Comparison of ENCODE assay signal across 22 mouse cellular contexts in genomic region chr5:34254309-34254708, GRCm38 (mm10). TPM values are rescaled to one million over a fixed set of nuclear protein-coding genes. Genes with fewer than 3 reads are reported as not detected.
DNase-seq lines count a peak whose midpoint lies in the region; ATAC-seq lines count a peak whose summit lies in the region.
"Had no signal": no experiment of that assay in that cellular context is flagged by ENCODE, and none has a peak within 500 bp of the region (broad histone marks: within the 10 kb centered on the region; RNA-seq: fewer than 3 reads in every experiment).

No protein-coding gene starts in this region.

- peak; percentile 34; the same call in 1 of the 2 replicates for ATAC-seq in heart, embryonic 16.5 days (replicated peaks; ENCODE audit: extremely low read depth, insufficient read depth, low FRiP score)
- ATAC-seq in megakaryocyte, adult 5-6 weeks (ENCODE audit: poor library complexity, severe bottlenecking): no peak
- ATAC-seq in granulocyte monocyte progenitor cell, adult 5-6 weeks (replicated peaks; ENCODE audit: poor library complexity, severe bottlenecking): 0 out of 2 replicates have a peak, but pooled peaks have one; percentile 22
- ATAC-seq: forebrain, embryonic 15.5 days; hindbrain, embryonic 16.5 days; intestine, postnatal 0 days had no signal

- H3K36me3 ChIP-seq in heart, embryonic 16.5 days (ENCODE audit: control insufficient read depth, insufficient read depth): no peaks in the 10 kb centered on the region
- no peaks in the 10 kb centered on the region for H3K36me3 ChIP-seq in megakaryocyte, embryonic 14.5 days (replicated peaks; ENCODE audit: low read length)
- H3K36me3 ChIP-seq: forebrain, embryonic 15.5 days; heart, embryonic 10.5 days; lung, embryonic 15.5 days; midbrain, embryonic 12.5 days had no signal

- H3K4me3 ChIP-seq in heart, embryonic 16.5 days (ENCODE audit: low read length): no peak overlapping the region
- peak overlapping the region; percentile 35 for H3K4me3 ChIP-seq in megakaryocyte, embryonic 14.5 days (replicated peaks)
- H3K4me3 ChIP-seq: forebrain, embryonic 15.5 days; heart, embryonic 10.5 days; lung, embryonic 15.5 days; midbrain, embryonic 12.5 days had no signal

- no peak for DNase-seq in heart, postnatal 4 days
- peak; percentile 16 to 36 for DNase-seq in thymus, postnatal 36 days
- no peak for DNase-seq in urinary bladder, adult 2 months (ENCODE audit: low spot score)
- DNase-seq: adrenal gland, adult 2 months; cerebellum, adult 8-10 months; lung, postnatal 4 days; right cerebral cortex, adult 18-20 months had no signal

- H3K9me3 ChIP-seq in heart, embryonic 16.5 days (replicated peaks; ENCODE audit: control insufficient read depth, low read length): no peaks in the 10 kb centered on the region
- no peaks in the 10 kb centered on the region for H3K9me3 ChIP-seq in megakaryocyte, embryonic 14.5 days
- H3K9me3 ChIP-seq: forebrain, embryonic 15.5 days; heart, embryonic 10.5 days; lung, embryonic 15.5 days; midbrain, embryonic 12.5 days had no signal

- no peaks in the 10 kb centered on the region for H3K27me3 ChIP-seq in heart, embryonic 16.5 days (ENCODE audit: control insufficient read depth, insufficient read depth, low read length)
- peaks cover 15% of the 10 kb centered on the region for H3K27me3 ChIP-seq in megakaryocyte, embryonic 14.5 days (replicated peaks)
- H3K27me3 ChIP-seq: forebrain, embryonic 15.5 days; lung, embryonic 15.5 days; midbrain, embryonic 12.5 days had no signal

- H3K27ac ChIP-seq in heart, embryonic 16.5 days (ENCODE audit: low read length): no peak overlapping the region
- H3K27ac ChIP-seq: forebrain, embryonic 15.5 days; heart, embryonic 10.5 days; liver, embryonic 14.5 days; lung, embryonic 15.5 days; midbrain, embryonic 12.5 days had no signal

- H3K9ac ChIP-seq in heart, embryonic 16.5 days (ENCODE audit: low read length): no peak overlapping the region
- H3K9ac ChIP-seq: forebrain, embryonic 15.5 days; liver, embryonic 14.5 days; lung, embryonic 15.5 days; midbrain, embryonic 12.5 days had no signal

- peaks cover 16% of the 10 kb centered on the region for H3K4me1 ChIP-seq in heart, embryonic 16.5 days (ENCODE audit: control insufficient read depth, insufficient read depth, low read length)
- H3K4me1 ChIP-seq in megakaryocyte, embryonic 14.5 days: peaks cover 48% of the 10 kb centered on the region

- 61% methylated on average over 8 of the region's 8 CpGs for WGBS in heart, embryonic 16.5 days

- no peak overlapping the region for H3K4me2 ChIP-seq in heart, embryonic 16.5 days (ENCODE audit: low read depth, low read length)
- H3K4me2 ChIP-seq: forebrain, embryonic 15.5 days; lung, embryonic 15.5 days; midbrain, embryonic 12.5 days had no signal

RNA-seq across cellular contexts. Expression of gene Zfyve28, which starts 33.9 kb away (rescaled TPM):
- 0.49 and 0.72 TPM in 2 replicates for polyA plus RNA-seq in heart, embryonic 16.5 days (2015; fragmentation: Nextera tagmentation; extraction: Ambion mirVana)
- 1 to 10 TPM; 1.5 to 2.5 TPM for total RNA-seq in heart, postnatal 4 days (2021)
- polyA plus RNA-seq in megakaryocyte, embryonic 14.5 days (2012; ENCODE audit: insufficient read depth, low replicate concordance): 0.37 and 4.0 TPM in 2 replicates
- total RNA-seq in megakaryocyte, adult 5-6 weeks (2015): 2.3 and 3.8 TPM in 2 replicates
- 4.8 and 5.5 TPM in 2 replicates for total RNA-seq in megakaryocyte, adult 5-6 weeks (2017)
- total RNA-seq in granulocyte monocyte progenitor cell, adult 5-6 weeks (2014; fragmentation: Nextera tagmentation): not detected in 2 replicates
- total RNA-seq in granulocyte monocyte progenitor cell, adult 5-6 weeks (2017): not detected in 2 replicates
- 3.8 and 4.1 TPM in 2 replicates for polyA plus RNA-seq in urinary bladder, adult 2 months (2012; rRNA removed)

RNA-seq across cellular contexts. Expression of gene Cfap99, which starts 34.1 kb away (rescaled TPM):
- polyA plus RNA-seq in heart, embryonic 16.5 days (2015; fragmentation: Nextera tagmentation; extraction: Ambion mirVana): 0.08 TPM in 1 of 2 replicates, not detected in the other
- total RNA-seq in heart, postnatal 4 days (2021): not detected
- polyA plus RNA-seq in megakaryocyte, embryonic 14.5 days (2012; ENCODE audit: insufficient read depth, low replicate concordance): 0.15 TPM in 1 of 2 replicates, not detected in the other
- total RNA-seq in megakaryocyte, adult 5-6 weeks (2015): 0.56 and 0.57 TPM in 2 replicates
- total RNA-seq in megakaryocyte, adult 5-6 weeks (2017): 1.2 and 1.9 TPM in 2 replicates
- total RNA-seq in granulocyte monocyte progenitor cell, adult 5-6 weeks (2014; fragmentation: Nextera tagmentation): not detected in 2 replicates
- total RNA-seq in granulocyte monocyte progenitor cell, adult 5-6 weeks (2017): not detected in 2 replicates
- polyA plus RNA-seq in urinary bladder, adult 2 months (2012; rRNA removed): 0.07 and 0.28 TPM in 2 replicates
- total RNA-seq: adrenal gland, adult 2 months; hematopoietic stem cell, adult 5-6 weeks had no signal
- polyA plus RNA-seq: adrenal gland, adult 2 months; forebrain, embryonic 15.5 days; heart, embryonic 10.5 days; intestine, postnatal 0 days; large intestine, adult 2 months; liver, embryonic 14.5 days; midbrain, embryonic 12.5 days; neural tube, embryonic 11.5 days; small intestine, adult 2 months had no signal

Comparison
In these comparisons a context has a peak if more than half of its experiments do, and no peak if none do; other contexts are left out.
1. DNase-seq: peak in thymus, postnatal 36 days (2 of 2); none in heart, postnatal 4 days (single experiment) and urinary bladder, adult 2 months (single experiment).